In genomic region chr15:80090155-80090554, GRCm38 (mm10) we compare ENCODE assay signal across 13 mouse cellular contexts. TPM values are rescaled to one million over a fixed set of nuclear protein-coding genes. Genes with fewer than 3 reads are reported as not detected.
DNase-seq lines count a peak whose midpoint lies in the region; ATAC-seq and TF ChIP-seq lines count a peak whose summit lies in the region.
"Had no signal": no experiment of that assay in that cellular context is flagged by ENCODE, and none has a peak within 500 bp of the region (broad histone marks: within the 10 kb centered on the region; RNA-seq: fewer than 3 reads in every experiment).

No protein-coding gene starts in this region.

- H3K27ac ChIP-seq in kidney, postnatal 0 days, result no peak overlapping the region
- H3K27ac ChIP-seq in liver, embryonic 16.5 days (ENCODE audit: low read length), result no peak overlapping the region

- H3K36me3 ChIP-seq in erythroblast, embryonic 14.5 days (ENCODE audit: control insufficient read depth), result peaks cover 8% of the 10 kb centered on the region
- H3K36me3 ChIP-seq in kidney, postnatal 0 days (ENCODE audit: insufficient read depth, low read length), result no peaks in the 10 kb centered on the region
- no peaks in the 10 kb centered on the region for H3K36me3 ChIP-seq in liver, embryonic 16.5 days (ENCODE audit: control insufficient read depth, insufficient read depth)

- peaks cover 19% of the 10 kb centered on the region for H3K27me3 ChIP-seq in erythroblast, embryonic 14.5 days (ENCODE audit: control insufficient read depth)
- H3K27me3 ChIP-seq in kidney, postnatal 0 days (ENCODE audit: insufficient read depth, low read length), result peaks cover 9% of the 10 kb centered on the region
- H3K27me3 ChIP-seq in liver, embryonic 16.5 days (ENCODE audit: control insufficient read depth, insufficient read depth, low read depth, low read length), result peaks cover 13% of the 10 kb centered on the region

- H3K9ac ChIP-seq in kidney, postnatal 0 days (ENCODE audit: low read depth, low read length), result no peak overlapping the region
- no peak overlapping the region for H3K9ac ChIP-seq in liver, embryonic 16.5 days (ENCODE audit: low read depth, low read length)

- H3K4me3 ChIP-seq in erythroblast, embryonic 14.5 days (replicated peaks), result peak overlapping the region; percentile 84
- H3K4me3 ChIP-seq in kidney, postnatal 0 days (replicated peaks; ENCODE audit: low read depth, low read length), result no peak overlapping the region
- no peak overlapping the region for H3K4me3 ChIP-seq in liver, embryonic 16.5 days (ENCODE audit: low read depth, low read length)

- no peak for DNase-seq in kidney, postnatal 0 days (ENCODE audit: low spot score)
- no peak for DNase-seq in kidney, postnatal 4 days
- DNase-seq in ZHBTc4 (ENCODE audit: low read depth, low spot score), result peak; percentile 37
- no peak for DNase-seq in spleen, postnatal 36 days (ENCODE audit: low spot score in 2 of 2)
- DNase-seq: B cell, adult 2 months; cerebellum, adult 11 months; gastrocnemius, postnatal 14 days; heart, postnatal 14 days; layer of hippocampus, postnatal 36 days had no signal

- peaks cover 7% of the 10 kb centered on the region for H3K9me3 ChIP-seq in erythroblast, embryonic 14.5 days (ENCODE audit: control insufficient read depth, low read length)
- no peaks in the 10 kb centered on the region for H3K9me3 ChIP-seq in kidney, postnatal 0 days (replicated peaks; ENCODE audit: low read length)
- H3K9me3 ChIP-seq in liver, embryonic 16.5 days (replicated peaks; ENCODE audit: control insufficient read depth, low read length), result 0 out of 2 replicates have a peak, but pooled peaks cover 4% of the 10 kb centered on the region

- 0 out of 2 replicates have a peak overlapping the region, but pooled peaks have one; percentile 86 for H3K4me2 ChIP-seq in kidney, postnatal 0 days (ENCODE audit: low read length)
- H3K4me2 ChIP-seq in liver, embryonic 16.5 days (ENCODE audit: low read depth, low read length), result peak overlapping the region; percentile 98; the same call in 1 of the 2 replicates

- peaks cover 76% of the 10 kb centered on the region for H3K4me1 ChIP-seq in erythroblast, embryonic 14.5 days (ENCODE audit: control insufficient read depth)
- H3K4me1 ChIP-seq in kidney, postnatal 0 days (replicated peaks; ENCODE audit: insufficient read depth, low read length), result peaks cover 8% of the 10 kb centered on the region; the same call in 1 of the 2 replicates
- peaks cover 46% of the 10 kb centered on the region for H3K4me1 ChIP-seq in liver, embryonic 16.5 days (ENCODE audit: control insufficient read depth, low read depth, low read length)

- WGBS in kidney, postnatal 0 days, result 70% methylated on average over 11 of the region's 11 CpGs
- WGBS in liver, embryonic 16.5 days (ENCODE audit: insufficient replicate concordance), result 65% methylated on average over 11 of the region's 11 CpGs

- no peak for ATAC-seq in erythroblast, adult 5-6 weeks (replicated peaks; ENCODE audit: low FRiP score, poor library complexity, severe bottlenecking)
- no peak for ATAC-seq in kidney, postnatal 0 days (replicated peaks; ENCODE audit: low FRiP score, low read depth)
- ATAC-seq in liver, embryonic 16.5 days (ENCODE audit: low read depth), result no peak
- no peak for ATAC-seq in granulocyte monocyte progenitor cell, adult 5-6 weeks (replicated peaks; ENCODE audit: poor library complexity, severe bottlenecking)

- no peak for TF ChIP-seq CTCF in kidney, postnatal 0 days (IDR thresholded peaks at IDR 0.05; ENCODE audit: low read depth)

RNA-seq across cellular contexts. Expression of gene Syngr1, which starts 1.0 kb away (rescaled TPM):
- 0.41 and 1.5 TPM in 2 replicates for polyA plus RNA-seq in erythroblast, embryonic 14.5 days (2012)
- 5.8 and 8.6 TPM in 2 replicates for total RNA-seq in erythroblast, adult 5-6 weeks (2015; ENCODE audit: low replicate concordance)
- total RNA-seq in erythroblast, adult 5-6 weeks (2017; ENCODE audit: low replicate concordance), result 6.0 and 7.1 TPM in 2 replicates
- 21.8 and 24.1 TPM in 2 replicates for polyA plus RNA-seq in kidney, postnatal 0 days (2015; fragmentation: Nextera tagmentation; extraction: Ambion mirVana)
- polyA plus RNA-seq in liver, embryonic 16.5 days (2015; fragmentation: Nextera tagmentation; extraction: Ambion mirVana), result 11.3 and 12.7 TPM in 2 replicates
- total RNA-seq in granulocyte monocyte progenitor cell, adult 5-6 weeks (2014; fragmentation: Nextera tagmentation), result 1.5 and 1.6 TPM in 2 replicates
- total RNA-seq in granulocyte monocyte progenitor cell, adult 5-6 weeks (2017), result 1.6 and 4.0 TPM in 2 replicates

RNA-seq across cellular contexts. Expression of gene Rpl3, which starts 1.5 kb away (rescaled TPM):
- 12.0 and 25.2 TPM in 2 replicates for polyA plus RNA-seq in erythroblast, embryonic 14.5 days (2012)
- 449 and 474 TPM in 2 replicates for total RNA-seq in erythroblast, adult 5-6 weeks (2015; ENCODE audit: low replicate concordance)
- 532 and 676 TPM in 2 replicates for total RNA-seq in erythroblast, adult 5-6 weeks (2017; ENCODE audit: low replicate concordance)
- 970 and 975 TPM in 2 replicates for polyA plus RNA-seq in kidney, postnatal 0 days (2015; fragmentation: Nextera tagmentation; extraction: Ambion mirVana)
- polyA plus RNA-seq in liver, embryonic 16.5 days (2015; fragmentation: Nextera tagmentation; extraction: Ambion mirVana), result 481 and 545 TPM in 2 replicates
- total RNA-seq in granulocyte monocyte progenitor cell, adult 5-6 weeks (2014; fragmentation: Nextera tagmentation), result 2,307 and 2,508 TPM in 2 replicates
- total RNA-seq in granulocyte monocyte progenitor cell, adult 5-6 weeks (2017), result 3,100 and 3,113 TPM in 2 replicates

RNA-seq across cellular contexts. Expression of gene Tab1, which starts 42.8 kb away (rescaled TPM):
- polyA plus RNA-seq in erythroblast, embryonic 14.5 days (2012), result 2.2 and 3.3 TPM in 2 replicates
- 0.58 and 10.9 TPM in 2 replicates for total RNA-seq in erythroblast, adult 5-6 weeks (2015; ENCODE audit: low replicate concordance)
- total RNA-seq in erythroblast, adult 5-6 weeks (2017; ENCODE audit: low replicate concordance), result 6.5 and 13.5 TPM in 2 replicates
- 27.7 and 31.8 TPM in 2 replicates for polyA plus RNA-seq in kidney, postnatal 0 days (2015; fragmentation: Nextera tagmentation; extraction: Ambion mirVana)
- polyA plus RNA-seq in liver, embryonic 16.5 days (2015; fragmentation: Nextera tagmentation; extraction: Ambion mirVana), result 11.3 and 12.2 TPM in 2 replicates
- total RNA-seq in granulocyte monocyte progenitor cell, adult 5-6 weeks (2014; fragmentation: Nextera tagmentation), result 15.0 and 22.3 TPM in 2 replicates
- total RNA-seq in granulocyte monocyte progenitor cell, adult 5-6 weeks (2017), result 13.0 and 21.3 TPM in 2 replicates

Comparison
In these comparisons a context has a peak if more than half of its experiments do, and no peak if none do; other contexts are left out.
1. RNA of gene Rpl3, which starts 1.5 kb away (polyA plus RNA-seq): 970 to 975 TPM in kidney, postnatal 0 days and 481 to 545 TPM in liver, embryonic 16.5 days; 12.0 to 25.2 TPM in erythroblast, embryonic 14.5 days; every median in the first group is over 10 times any median in the second.